Mouse (Mus musculus) midbrain, embryonic 10.5 days (tissue): ENCODE measurements around the gene Polr2j. TPM values are rescaled to one million over a fixed set of nuclear protein-coding genes. Genes with fewer than 3 reads are reported as not detected.
A peak's percentile ranks its signal among the peaks of the same experiment; 100 is the strongest.

ENCODE experiments used
- DNase-seq: peaks from one replicate; pipeline ENCODE4 v3.0.0-alpha.2; 2017; ENCODE audit warnings: low spot score
- H3K27ac ChIP-seq: fragments of 300-500 bp; sonication (generic); replicated peaks from 2 replicates; pipeline ENCODE4 v1.5.1; 2016; ENCODE audit warnings: mild to moderate bottlenecking
- H3K27me3 ChIP-seq: fragments of 300-500 bp; sonication (generic); 2 replicates; pipeline ENCODE4 v1.6.1; 2016; ENCODE audit warnings: low read depth, mild to moderate bottlenecking; ENCODE audit not compliant: poor library complexity, severe bottlenecking
- H3K36me3 ChIP-seq: fragments of 300-500 bp; sonication (generic); 2 replicates; pipeline ENCODE4 v1.6.1; 2016; ENCODE audit warnings: mild to moderate bottlenecking, moderate library complexity
- H3K4me1 ChIP-seq: fragments of 300-500 bp; sonication (generic); 2 replicates; pipeline ENCODE4 v1.6.1; 2016
- H3K4me3 ChIP-seq: fragments of 300-500 bp; sonication (generic); 2 replicates; pipeline ENCODE4 v1.5.1; 2016; ENCODE audit warnings: mild to moderate bottlenecking, moderate library complexity
- H3K9me3 ChIP-seq: fragments of 300-500 bp; sonication (generic); replicated peaks from 2 replicates; pipeline ENCODE4 v1.6.1; 2016; ENCODE audit warnings: mild to moderate bottlenecking
- WGBS: fragments of 180-500 bp; shearing (Covaris S2); methylation state at CpG from one replicate; pipeline ENCODE4 v1.1.7; 2016; 5-methylcytosine and 5-hydroxymethylcytosine counted together
- polyA plus RNA-seq: library from polyadenylated mRNA; unstranded; fragments of >200 nt; fragmentation: Nextera tagmentation; extraction: Ambion mirVana; gene quantifications from 2 replicates; pipeline ENCODE4 v1.2.1, GENCODE M21; 2016

Gene Polr2j
- 286 and 311 TPM in 2 replicates for polyA plus RNA-seq

DNA sequence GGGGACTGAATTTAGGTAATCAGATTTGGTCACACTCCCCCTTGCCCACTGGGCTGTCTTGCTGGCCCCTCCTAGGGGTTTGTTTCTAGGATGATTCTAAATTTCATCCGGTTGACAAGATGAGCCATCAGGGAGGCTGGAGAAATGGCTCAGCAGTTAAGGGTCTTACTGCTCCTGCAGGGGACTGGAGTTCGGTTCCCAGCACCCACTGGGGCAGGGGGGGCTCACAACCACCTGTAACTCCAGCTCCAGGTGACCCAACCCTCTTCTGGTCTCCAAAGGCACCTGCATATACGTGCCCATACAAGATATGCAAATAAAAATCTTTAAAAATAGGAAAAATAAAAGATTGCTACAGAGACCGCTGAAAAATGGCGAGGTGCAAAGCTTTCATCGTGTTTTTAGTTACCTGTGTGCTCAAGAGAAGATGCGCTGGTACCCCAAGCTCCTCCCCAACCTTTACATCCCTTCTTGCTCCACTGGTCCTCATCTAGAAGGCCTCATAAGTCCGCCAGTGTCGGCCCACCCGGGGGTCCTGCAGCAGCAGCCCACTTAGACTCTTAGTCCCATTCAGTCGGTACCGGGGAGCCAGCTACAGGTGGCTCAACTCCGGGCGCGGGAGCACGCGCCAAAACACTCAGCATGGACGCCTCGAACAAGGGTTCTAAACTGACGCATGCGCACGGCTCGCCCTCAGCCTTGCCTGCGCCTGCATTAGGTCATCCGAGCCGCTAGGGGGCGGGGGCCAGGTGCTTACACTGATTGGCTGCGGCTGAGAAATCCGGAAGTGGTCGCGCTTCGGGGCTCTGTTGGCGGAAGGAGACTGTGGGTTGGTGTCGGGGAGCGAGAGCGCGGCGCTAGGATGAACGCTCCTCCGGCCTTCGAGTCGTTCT lies at the start of gene Polr2j:
Gene Polr2j (plus strand): TSS at position 741 of the 893 bp plus-strand sequence.
- 4% methylated on average over 42 of the region's 42 CpGs for WGBS

DNA sequence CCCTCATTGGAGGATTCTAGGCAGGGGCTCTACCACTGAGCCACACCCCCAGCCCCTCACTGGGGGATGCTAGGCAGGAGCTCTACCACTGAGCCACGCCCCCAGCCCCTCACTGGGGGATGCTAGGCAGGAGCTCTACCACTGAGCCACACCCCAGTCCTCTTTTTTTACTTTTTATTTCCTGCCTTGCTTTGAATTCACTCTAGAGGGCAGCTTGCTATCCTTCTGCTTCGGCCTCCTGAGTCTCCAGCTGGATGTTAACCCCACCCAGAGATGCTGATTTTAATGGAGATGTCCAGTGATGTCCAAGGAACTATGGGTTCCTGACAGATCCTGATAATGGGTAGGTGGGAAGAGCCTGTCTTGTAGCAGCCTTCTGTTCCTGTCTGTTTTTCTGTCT lies 47.0 kb upstream of the Polr2j start:
- H3K27me3 ChIP-seq: no peaks in the 10 kb centered on the region
- 71% methylated on average over 2 of the region's 2 CpGs for WGBS
- no peak overlapping the region for H3K27ac ChIP-seq
- no peaks in the 10 kb centered on the region for H3K36me3 ChIP-seq
- no peaks in the 10 kb centered on the region for H3K4me1 ChIP-seq
- H3K9me3 ChIP-seq: no peaks in the 10 kb centered on the region
- no peak overlapping the region for H3K4me3 ChIP-seq
- DNase-seq: no peak

More for the DNA sequence above, at the start of gene Polr2j:
- H3K27ac ChIP-seq: peak within 1 kb of the TSS; percentile 89
- no peaks in the 10 kb centered on the region for H3K9me3 ChIP-seq
- H3K36me3 ChIP-seq: peaks cover 31% of the 10 kb centered on the region
- H3K4me3 ChIP-seq: peak within 1 kb of the TSS; percentile 91
- peaks cover 24% of the 10 kb centered on the region for H3K4me1 ChIP-seq
- no peaks in the 10 kb centered on the region for H3K27me3 ChIP-seq
- DNase-seq: peak; percentile 98

- Histone ChIP-seq H3K4me1 (no peaks in the 10 kb centered on the region), H3K27ac (no peak overlapping the region), H3K9me3 (no peaks in the 10 kb centered on the region), H3K27me3 (no peaks in the 10 kb centered on the region), H3K36me3 (no peaks in the 10 kb centered on the region), H3K4me3 (no peak overlapping the region)
- 72% methylated on average over 6 of the region's 6 CpGs for WGBS
- DNase-seq: no peak
Observed at GRCm38 (mm10) chr5:136073051-136073450, 43.4 kb upstream of the Polr2j start.

DNA sequence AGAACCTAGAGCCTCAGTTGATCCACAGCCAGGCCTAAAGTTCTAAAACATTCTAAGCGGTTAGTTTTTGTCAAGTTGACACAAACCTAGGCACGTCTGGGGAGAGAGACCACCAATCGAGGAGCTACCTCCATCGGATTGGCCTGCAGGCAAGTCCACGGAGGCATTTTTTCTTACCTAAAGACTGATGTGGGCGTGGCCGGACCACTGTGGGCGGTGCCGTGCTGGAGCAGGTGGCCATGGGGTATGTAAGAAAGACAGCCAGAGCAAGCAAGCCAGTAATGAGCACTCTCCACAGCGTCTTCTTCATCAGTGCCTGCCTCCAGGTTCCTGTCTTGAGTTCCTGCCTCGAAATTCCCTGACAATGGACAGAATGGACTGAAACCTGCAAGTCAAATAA lies 42.9 kb upstream of the Polr2j start:
- no peaks in the 10 kb centered on the region for H3K9me3 ChIP-seq
- DNase-seq: no peak
- H3K4me1 ChIP-seq: no peaks in the 10 kb centered on the region
- WGBS: 63% methylated on average over 11 of the region's 11 CpGs
- no peak overlapping the region for H3K4me3 ChIP-seq
- no peaks in the 10 kb centered on the region for H3K27me3 ChIP-seq
- H3K36me3 ChIP-seq: no peaks in the 10 kb centered on the region
- no peak overlapping the region for H3K27ac ChIP-seq

- Histone ChIP-seq H3K4me3 (no peak overlapping the region), H3K27me3 (no peaks in the 10 kb centered on the region), H3K9me3 (no peaks in the 10 kb centered on the region), H3K4me1 (no peaks in the 10 kb centered on the region), H3K36me3 (no peaks in the 10 kb centered on the region), H3K27ac (no peak overlapping the region)
- DNase-seq: no peak
- 90% methylated on average over 5 of the region's 5 CpGs for WGBS
Observed at GRCm38 (mm10) chr5:136075076-136075475, 41.4 kb upstream of the Polr2j start.

- DNase-seq: no peak
- Histone ChIP-seq H3K9me3 (no peaks in the 10 kb centered on the region), H3K4me1 (no peaks in the 10 kb centered on the region), H3K36me3 (no peaks in the 10 kb centered on the region), H3K4me3 (no peak overlapping the region), H3K27me3 (no peaks in the 10 kb centered on the region), H3K27ac (no peak overlapping the region)
- WGBS: 76% methylated on average over 7 of the region's 7 CpGs
Observed at GRCm38 (mm10) chr5:136076284-136076683, 40.1 kb upstream of the Polr2j start.

DNA sequence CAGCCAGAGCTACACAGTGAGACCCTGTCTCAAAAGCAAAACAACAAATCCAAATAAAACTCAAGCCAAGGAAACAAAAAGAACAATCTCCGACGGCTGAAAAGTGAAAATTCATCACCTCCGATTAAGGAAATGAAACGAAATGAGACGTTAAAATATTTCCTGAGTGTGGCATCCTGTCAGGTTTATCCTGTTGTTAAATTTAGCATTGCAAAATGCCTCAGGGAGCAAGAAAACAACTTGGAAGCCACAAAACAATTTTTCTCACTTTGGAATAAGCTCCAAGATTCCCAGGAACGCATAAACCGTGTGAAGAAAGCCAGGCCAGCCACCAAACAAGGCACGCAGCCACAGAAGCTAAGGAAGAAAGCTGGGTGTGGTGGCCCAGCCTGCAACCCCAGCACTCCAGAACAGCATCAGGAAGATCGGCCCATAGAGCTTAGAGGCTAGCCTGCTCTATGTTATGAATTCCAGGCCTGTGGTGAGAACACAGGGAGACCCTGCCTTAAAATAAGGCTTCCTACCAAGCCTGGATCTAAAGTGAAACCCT lies 39.4 kb upstream of the Polr2j start:
- Histone ChIP-seq H3K4me3 (no peak overlapping the region), H3K27me3 (no peaks in the 10 kb centered on the region), H3K27ac (no peak overlapping the region), H3K9me3 (no peaks in the 10 kb centered on the region), H3K36me3 (no peaks in the 10 kb centered on the region), H3K4me1 (no peaks in the 10 kb centered on the region)
- 92% methylated on average over 9 of the region's 9 CpGs for WGBS
- DNase-seq: no peak

DNA sequence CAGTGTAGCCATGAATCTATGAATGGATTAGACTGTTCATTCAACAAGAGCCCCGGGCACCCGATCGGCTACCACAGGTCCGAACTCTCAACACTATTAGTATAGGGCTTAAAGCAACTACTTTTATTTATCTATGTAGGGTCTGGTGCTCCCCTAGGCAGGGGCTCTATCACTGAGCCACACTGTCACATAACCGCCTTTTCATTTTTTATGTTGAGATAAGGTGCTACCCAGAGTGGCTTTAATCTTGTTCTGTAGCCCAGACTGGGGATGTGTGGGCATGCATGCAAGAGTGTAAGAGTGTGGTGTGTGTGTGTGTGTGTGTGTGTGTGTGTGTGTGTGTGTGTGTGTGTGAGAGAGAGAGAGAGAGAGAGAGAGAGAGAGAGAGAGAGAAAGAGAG lies 38.3 kb upstream of the Polr2j start:
- H3K27ac ChIP-seq: no peak overlapping the region
- no peaks in the 10 kb centered on the region for H3K36me3 ChIP-seq
- no peak for DNase-seq
- 93% methylated on average over 5 of the region's 5 CpGs for WGBS
- H3K27me3 ChIP-seq: peaks cover 5% of the 10 kb centered on the region; the same call in 1 of the 2 replicates
- no peaks in the 10 kb centered on the region for H3K9me3 ChIP-seq
- peaks cover 1% of the 10 kb centered on the region for H3K4me1 ChIP-seq
- H3K4me3 ChIP-seq: no peak overlapping the region

DNA sequence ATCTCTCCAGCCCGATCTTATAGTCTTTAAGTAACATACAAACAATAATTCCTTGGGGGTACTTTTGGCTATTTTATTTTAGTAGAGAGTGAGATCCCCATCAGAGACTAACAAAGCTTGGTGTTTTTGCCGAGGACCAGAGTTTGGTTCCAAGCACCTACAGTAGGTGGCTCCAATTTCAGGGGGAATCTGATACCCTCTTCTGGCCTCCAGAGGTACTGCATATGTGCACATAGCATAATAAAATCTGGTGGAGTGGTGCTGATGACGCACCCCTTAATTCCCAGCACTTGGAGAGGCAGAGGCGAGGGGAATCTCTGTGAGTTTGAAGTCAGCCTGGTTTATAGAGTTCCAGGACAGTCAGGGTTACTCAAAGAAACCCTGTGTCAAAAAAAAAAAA lies 34.1 kb upstream of the Polr2j start:
- H3K4me3 ChIP-seq: no peak overlapping the region
- no peak for DNase-seq
- peaks cover 40% of the 10 kb centered on the region for H3K27me3 ChIP-seq
- 83% methylated on average over 4 of the region's 4 CpGs for WGBS
- H3K9me3 ChIP-seq: no peaks in the 10 kb centered on the region
- no peak overlapping the region for H3K27ac ChIP-seq
- H3K36me3 ChIP-seq: no peaks in the 10 kb centered on the region
- peaks cover 27% of the 10 kb centered on the region for H3K4me1 ChIP-seq

DNA sequence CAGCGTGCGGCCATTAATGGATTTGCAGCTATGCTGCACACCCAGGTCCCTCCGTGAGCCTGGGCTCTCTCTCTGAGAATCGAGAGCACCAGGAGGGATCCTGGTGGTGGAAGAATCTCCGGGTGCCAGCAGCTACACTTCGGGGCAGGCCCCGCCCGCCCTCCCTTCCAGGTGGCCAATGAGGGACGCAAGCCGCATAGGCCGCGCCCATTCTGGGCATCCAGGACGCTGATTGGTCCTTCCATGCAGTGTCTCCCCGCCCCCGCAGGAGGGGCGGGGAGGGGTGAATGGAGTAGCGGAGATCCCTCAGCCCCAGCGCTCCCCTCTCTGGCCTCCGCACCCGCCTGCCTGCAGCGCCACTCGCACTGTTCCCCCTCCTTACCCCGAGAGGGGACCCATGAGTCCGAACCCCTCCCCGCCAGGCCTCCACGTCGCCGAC lies 32.7 kb upstream of the Polr2j start, which contains the start of gene Rasa4:
Gene Rasa4 (plus strand): TSS at position 248 of the 439 bp plus-strand sequence.
- DNase-seq: peak; percentile 91
- Histone ChIP-seq H3K4me1 (peaks cover 33% of the 10 kb centered on the region), H3K27me3 (peaks cover 46% of the 10 kb centered on the region), H3K36me3 (no peaks in the 10 kb centered on the region), H3K9me3 (no peaks in the 10 kb centered on the region), H3K27ac (peak within 1 kb of the TSS; percentile 65), H3K4me3 (peak within 1 kb of the TSS; percentile 63)
- WGBS: under 1% methylated on average over 28 of the region's 28 CpGs

GRCm38 (mm10) chr5:136084144-136084881 lies 32.1 kb upstream of the Polr2j start:
- Histone ChIP-seq H3K4me1 (peaks cover 37% of the 10 kb centered on the region), H3K36me3 (no peaks in the 10 kb centered on the region), H3K27me3 (peaks cover 52% of the 10 kb centered on the region), H3K9me3 (no peaks in the 10 kb centered on the region), H3K27ac (peak overlapping the region; percentile 65), H3K4me3 (peak overlapping the region; percentile 63)
- WGBS: 2% methylated on average over 23 of the region's 23 CpGs
- DNase-seq: peak; percentile 21

GRCm38 (mm10) chr5:136084891-136085651 lies 31.4 kb upstream of the Polr2j start:
- peaks cover 57% of the 10 kb centered on the region for H3K27me3 ChIP-seq
- no peaks in the 10 kb centered on the region for H3K9me3 ChIP-seq
- peaks cover 37% of the 10 kb centered on the region for H3K4me1 ChIP-seq
- DNase-seq: peak; percentile 61
- H3K4me3 ChIP-seq: peak overlapping the region; percentile 63
- peak overlapping the region; percentile 35; the same call in 1 of the 2 replicates for H3K27ac ChIP-seq
- WGBS: 4% methylated on average over 21 of the region's 21 CpGs
- H3K36me3 ChIP-seq: no peaks in the 10 kb centered on the region
